Mouse (Mus musculus) heart, adult 2 months (tissue): Measurements from ENCODE around the gene Gm45208.

Experiments used
- CTCF ChIP-seq: fragments of 200-600 bp; IDR thresholded peaks from 2 replicates; pipeline ENCODE4 v1.8.1; 2022; ENCODE audit warnings: antibody characterized with exemption, mild to moderate bottlenecking, moderate library complexity
- EP300 ChIP-seq: fragments of 200-500 bp; IDR thresholded peaks from 2 replicates; pipeline ENCODE4 v1.6.1; 2011; ENCODE audit warnings: low read depth, low read length, control low read depth; ENCODE audit not compliant: insufficient read depth
- POLR2A ChIP-seq: fragments of 200-500 bp; IDR thresholded peaks from 2 replicates; pipeline ENCODE4 v1.6.1; 2011; ENCODE audit warnings: mild to moderate bottlenecking, low read depth, low read length, control low read depth; ENCODE audit not compliant: insufficient read depth

DNA sequence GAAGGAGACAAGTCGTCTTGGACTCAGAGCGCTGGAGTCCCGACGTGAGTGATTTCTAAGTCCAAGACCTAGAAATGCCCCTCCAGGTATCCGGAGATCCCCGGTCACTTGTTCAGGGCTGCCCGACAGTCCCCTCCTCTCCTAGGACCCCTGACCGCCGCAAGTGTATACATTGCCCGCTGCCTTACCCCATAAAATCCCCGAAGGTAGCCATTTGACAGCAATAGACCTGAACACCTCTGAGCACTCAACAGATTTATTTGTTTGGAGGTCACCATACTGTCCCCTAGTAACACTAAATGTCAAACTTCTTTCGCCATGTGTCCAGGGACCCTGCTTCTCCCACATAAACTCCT is 42.0 kb upstream of the Gm45208 start:
- no peak for TF ChIP-seq EP300
- no peak for TF ChIP-seq CTCF
- TF ChIP-seq POLR2A = no peak
